Mouse (Mus musculus) small intestine, adult 2 months (tissue): ENCODE data around the gene Usp43. TPM values are rescaled to one million over a fixed set of nuclear protein-coding genes. Genes with fewer than 3 reads are reported as not detected.

Experiments
- H3K27ac ChIP-seq: fragments of 200-500 bp; 2 replicates; pipeline ENCODE4 v1.5.1; 2012; ENCODE audit warnings: low read depth, low read length, control low read depth, inconsistent platforms; ENCODE audit not compliant: insufficient read depth
- H3K27me3 ChIP-seq: fragments of 200-500 bp; 2 replicates; pipeline ENCODE4 v1.6.1; 2012; ENCODE audit warnings: mild to moderate bottlenecking, moderate library complexity, low read length, inconsistent platforms; ENCODE audit not compliant: control insufficient read depth, insufficient read depth
- H3K36me3 ChIP-seq: fragments of 200-500 bp; 2 replicates; pipeline ENCODE4 v1.6.1; 2012; ENCODE audit warnings: mild to moderate bottlenecking, low read length, control low read depth, inconsistent platforms; ENCODE audit not compliant: control insufficient read depth, insufficient read depth
- H3K4me1 ChIP-seq: fragments of 200-500 bp; 2 replicates; pipeline ENCODE4 v1.6.1; 2012; ENCODE audit warnings: low read length, inconsistent platforms, mixed read lengths; ENCODE audit not compliant: control insufficient read depth, insufficient read depth, insufficient read length
- H3K4me3 ChIP-seq: fragments of 200-500 bp; 2 replicates; pipeline ENCODE4 v1.5.1; 2012; ENCODE audit warnings: low read depth, mild to moderate bottlenecking, control low read depth, inconsistent platforms, low read length, moderate library complexity
- CTCF ChIP-seq: fragments of 200-500 bp; IDR thresholded peaks from 2 replicates; pipeline ENCODE4 v1.5.1; 2012; ENCODE audit warnings: low read depth, mild to moderate bottlenecking, control low read depth, inconsistent platforms, low read length, moderate library complexity, mixed read lengths; ENCODE audit not compliant: insufficient replicate concordance, insufficient read length; ENCODE audit errors: extremely low read depth
- POLR2A ChIP-seq: fragments of 200-500 bp; IDR thresholded peaks from 2 replicates; pipeline ENCODE4 v1.6.1; 2012; ENCODE audit warnings: low read depth, mild to moderate bottlenecking, control low read depth, inconsistent platforms, low read length, moderate library complexity
- WGBS: fragments of 180-500 bp; shearing (Covaris S2); methylation state at CpG from one replicate; pipeline ENCODE4 v1.1.7; 2018; 5-methylcytosine and 5-hydroxymethylcytosine counted together
- polyA plus RNA-seq: library from polyadenylated mRNA; depleted of rRNA; stranded (reverse); fragments of >200 nt; gene quantifications from 2 replicates; pipeline ENCODE4 v1.2.3, GENCODE M21; 2012; rRNA removed

Gene Usp43
- polyA plus RNA-seq, result 7.8 and 17.3 TPM in 2 replicates

DNA sequence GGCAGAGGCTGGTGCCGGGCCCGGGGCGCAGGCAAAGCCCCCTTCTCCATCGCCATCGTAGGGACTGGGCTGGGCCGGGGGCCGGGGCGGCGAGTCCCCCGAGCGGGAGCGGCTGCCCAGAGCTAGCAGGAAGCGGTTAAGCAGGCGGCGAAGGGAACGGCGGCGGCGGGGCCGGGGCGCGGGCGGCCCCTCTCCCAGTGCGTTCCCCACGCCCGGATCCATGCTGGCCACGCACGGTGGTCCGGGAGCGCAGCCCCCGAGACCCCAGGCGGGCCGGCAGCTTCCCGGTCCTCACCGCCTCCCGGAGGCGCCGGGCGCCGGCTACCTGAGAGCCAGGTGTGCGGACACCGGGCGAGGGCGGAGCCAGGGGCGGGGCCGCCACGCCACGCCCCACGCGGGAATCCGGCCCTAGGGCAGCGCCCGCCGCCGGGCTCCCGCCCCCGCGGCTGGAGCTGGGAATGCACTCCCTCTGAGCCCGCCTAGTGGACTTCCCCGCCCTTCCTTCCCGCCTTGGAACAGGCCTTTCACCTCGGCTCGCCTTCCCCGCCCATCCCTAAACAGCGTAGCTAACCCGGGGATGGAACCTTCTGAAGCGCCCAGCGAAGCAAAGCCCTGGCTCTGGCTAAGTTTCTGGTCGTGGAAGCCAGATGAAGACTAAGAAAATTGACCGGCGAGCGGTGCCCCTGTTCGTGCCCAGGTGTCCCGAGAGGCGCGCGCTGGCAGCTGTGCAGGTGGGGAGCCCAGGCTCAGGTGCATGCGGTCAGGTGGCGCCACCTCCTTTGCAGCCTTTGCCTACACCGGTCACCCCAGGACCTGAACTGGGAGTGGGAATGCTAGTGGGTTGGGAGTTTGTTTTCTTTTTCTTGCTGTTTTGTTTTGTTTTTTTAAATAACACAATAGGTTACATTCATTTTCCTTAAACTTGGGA, at the start of gene Usp43:
Gene Usp43, minus strand, starts transcription at position 327 of the 928 bp plus-strand sequence.
- no peaks in the 10 kb centered on the region for H3K27me3 ChIP-seq
- 2% methylated on average over 79 of the region's 80 CpGs for WGBS
- H3K4me1 ChIP-seq, result peaks cover 9% of the 10 kb centered on the region
- TF ChIP-seq POLR2A, result peak; percentile 55
- TF ChIP-seq CTCF, result no peak
- H3K4me3 ChIP-seq, result peak within 1 kb of the TSS; percentile 91
- no peaks in the 10 kb centered on the region for H3K36me3 ChIP-seq
- peak within 1 kb of the TSS; percentile 98 for H3K27ac ChIP-seq

DNA sequence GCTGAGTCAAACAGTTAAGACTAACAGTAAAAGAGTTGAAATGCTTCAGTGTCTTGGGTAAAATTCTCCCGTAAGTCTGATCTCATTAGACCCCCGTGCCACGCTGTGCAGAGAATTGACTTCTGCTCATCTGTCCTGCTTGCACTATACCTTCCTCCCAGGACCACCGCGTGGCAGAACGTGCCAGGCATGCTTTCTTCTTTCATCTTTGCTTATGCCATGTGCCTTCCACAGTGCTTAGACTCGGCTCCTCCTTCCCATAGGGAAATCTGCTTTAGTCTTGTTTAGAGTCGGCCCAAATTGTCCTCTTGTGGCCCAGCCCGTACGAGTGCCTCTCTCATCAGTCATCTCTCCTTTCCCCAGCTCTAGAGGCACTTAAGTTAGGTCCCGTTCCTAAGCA, 45.9 kb upstream of the Usp43 start:
- H3K36me3 ChIP-seq, result peaks cover 8% of the 10 kb centered on the region
- TF ChIP-seq CTCF (no peak), POLR2A (no peak)
- no peak overlapping the region for H3K4me3 ChIP-seq
- H3K4me1 ChIP-seq, result 0 out of 2 replicates have a peak, but pooled peaks cover 3% of the 10 kb centered on the region
- H3K27ac ChIP-seq, result no peak overlapping the region
- 73% methylated on average over 11 of the region's 11 CpGs for WGBS
- H3K27me3 ChIP-seq, result no peaks in the 10 kb centered on the region

DNA sequence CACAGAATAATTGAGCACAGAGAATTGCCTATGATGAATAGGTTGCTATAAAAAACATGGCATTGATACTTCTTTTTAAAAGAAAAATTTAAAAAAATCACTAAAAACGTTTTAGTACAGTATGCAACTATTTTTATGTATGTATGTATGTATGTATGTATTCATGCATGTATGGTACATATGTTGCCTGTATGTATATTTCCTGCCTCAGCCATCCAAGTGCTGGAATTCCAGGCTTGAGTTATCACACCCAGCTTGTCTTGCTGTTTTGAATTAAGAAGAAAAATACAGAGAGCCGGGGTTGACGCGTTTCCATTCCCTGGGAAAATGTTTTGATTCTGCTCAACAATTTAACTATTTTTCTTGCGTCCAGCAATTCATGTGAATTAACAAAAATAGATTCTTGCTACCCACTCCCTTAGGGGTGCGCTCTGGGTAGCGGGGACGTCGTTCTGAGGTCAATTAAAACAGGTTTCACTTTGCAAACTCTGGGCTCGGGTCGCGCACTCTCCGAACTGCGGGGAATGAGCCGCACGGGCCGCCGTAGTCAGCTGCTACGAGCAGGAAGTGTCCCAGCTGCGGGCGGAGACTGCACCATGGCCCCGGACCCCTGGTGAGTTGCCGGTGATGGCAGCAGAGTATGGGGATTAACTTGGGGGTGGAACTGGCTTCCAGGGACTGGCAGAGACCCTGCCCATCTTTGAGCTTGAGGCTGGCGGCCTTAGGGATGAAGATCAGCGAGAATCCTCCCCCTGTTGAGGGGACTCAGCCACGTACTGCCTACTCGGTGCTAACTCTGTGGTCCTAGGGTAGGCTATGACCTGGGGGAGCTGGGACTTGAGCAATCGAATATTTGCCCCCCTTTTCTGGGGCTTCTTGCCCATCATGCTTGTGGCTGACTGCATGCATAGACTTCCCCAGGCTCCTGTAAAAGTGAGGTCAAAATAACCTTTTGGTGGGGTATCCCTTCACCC, 44.2 kb upstream of the Usp43 start, which contains the start of gene Stx8:
Gene Stx8, plus strand, starts transcription at position 289 of the 974 bp plus-strand sequence.
- Histone ChIP-seq H3K27ac (no peak within 1 kb of the TSS), H3K4me3 (peak within 1 kb of the TSS; percentile 90), H3K27me3 (no peaks in the 10 kb centered on the region), H3K4me1 (0 out of 2 replicates have a peak, but pooled peaks cover 3% of the 10 kb centered on the region), H3K36me3 (peaks cover 3% of the 10 kb centered on the region; the same call in 1 of the 2 replicates)
- under 1% methylated on average over 28 of the region's 28 CpGs for WGBS
- no peak for TF ChIP-seq CTCF
- peak; percentile 63; the same call in 1 of the 2 replicates for TF ChIP-seq POLR2A

DNA sequence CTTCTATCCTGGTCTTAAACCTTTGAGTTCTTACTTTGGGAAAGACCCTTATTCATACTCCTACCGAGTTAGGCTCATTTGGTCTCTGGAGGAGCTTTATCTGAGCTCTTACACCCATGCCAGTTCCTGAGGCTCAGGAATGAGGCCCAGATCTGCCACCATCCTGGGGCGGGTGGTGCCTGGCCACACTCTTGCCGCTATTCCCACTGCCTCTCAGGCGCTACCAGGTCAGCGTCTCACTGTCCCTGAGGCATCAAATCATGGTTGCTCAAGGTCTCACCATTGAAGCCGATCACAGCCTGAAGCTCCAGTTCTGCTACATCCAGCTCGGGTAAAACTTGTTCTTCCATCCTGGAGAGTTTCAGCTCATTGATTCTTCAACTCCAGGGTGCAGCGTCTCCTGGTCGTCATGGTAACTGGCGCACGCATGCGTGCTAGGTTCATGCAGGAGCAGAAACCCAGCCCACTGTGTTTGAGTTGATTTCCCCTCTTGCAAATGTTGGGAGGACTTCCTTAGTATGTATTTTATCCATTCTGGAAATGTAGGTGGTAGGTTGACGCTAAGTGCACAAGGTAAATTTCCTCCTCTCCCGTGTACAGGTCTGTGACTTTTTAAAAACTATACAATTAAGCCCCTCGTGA, 43.4 kb upstream of the Usp43 start, which contains the start of gene Cfap52:
Gene Cfap52, minus strand, starts transcription at position 410 of the 642 bp plus-strand sequence.
- Histone ChIP-seq H3K4me1 (0 out of 2 replicates have a peak, but pooled peaks cover 3% of the 10 kb centered on the region), H3K4me3 (peak within 1 kb of the TSS; percentile 90), H3K27me3 (no peaks in the 10 kb centered on the region), H3K36me3 (peaks cover 3% of the 10 kb centered on the region; the same call in 1 of the 2 replicates), H3K27ac (no peak within 1 kb of the TSS)
- 4% methylated on average over 15 of the region's 15 CpGs for WGBS
- TF ChIP-seq CTCF (no peak), POLR2A (no peak)

DNA sequence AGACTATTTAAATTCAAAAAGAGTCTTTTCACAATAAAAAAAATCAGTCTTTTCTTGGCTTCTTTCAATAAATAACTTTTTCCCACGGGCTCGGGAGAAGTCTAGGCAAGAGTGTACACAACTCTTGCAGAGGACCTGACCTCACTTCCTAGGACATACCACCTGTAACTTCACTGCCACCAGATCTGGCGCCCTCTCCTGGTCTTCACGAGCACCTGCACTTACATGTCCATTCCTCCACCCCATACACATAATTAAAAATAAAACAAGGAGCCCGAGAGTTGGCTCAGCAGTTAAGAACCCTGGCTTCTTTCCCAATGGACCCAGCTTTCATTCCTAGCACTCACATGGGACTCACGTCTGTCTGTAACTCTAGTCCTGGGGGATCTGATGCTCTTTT, 42.2 kb upstream of the Usp43 start:
- no peak overlapping the region for H3K4me3 ChIP-seq
- no peak overlapping the region for H3K27ac ChIP-seq
- 69% methylated on average over 6 of the region's 6 CpGs for WGBS
- no peaks in the 10 kb centered on the region for H3K27me3 ChIP-seq
- H3K36me3 ChIP-seq, result no peaks in the 10 kb centered on the region
- TF ChIP-seq CTCF, result peak; percentile 40; the same call in 1 of the 2 replicates
- no peak for TF ChIP-seq POLR2A
- H3K4me1 ChIP-seq, result 0 out of 2 replicates have a peak, but pooled peaks cover 3% of the 10 kb centered on the region

DNA sequence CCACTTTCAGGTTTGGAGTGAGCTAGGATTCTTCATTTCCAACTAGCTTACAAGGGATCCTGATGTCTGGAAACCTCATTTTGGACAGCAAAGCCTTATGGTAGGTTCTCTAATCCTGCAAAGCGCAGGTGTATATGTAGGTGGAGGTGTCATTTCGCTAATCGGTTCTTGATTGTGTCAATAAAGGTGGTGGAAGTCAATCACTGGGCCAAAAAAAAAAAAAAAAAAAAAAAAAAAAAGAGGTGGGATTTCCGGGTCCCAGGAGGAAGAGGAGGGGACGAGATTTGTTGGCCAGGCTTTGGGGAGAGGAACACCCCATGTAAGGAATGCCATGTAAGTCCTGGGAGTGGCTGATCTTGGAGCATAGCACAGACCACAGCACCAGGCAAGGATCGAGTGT, 32.5 kb upstream of the Usp43 start:
- TF ChIP-seq POLR2A (no peak), CTCF (no peak)
- Histone ChIP-seq H3K27ac (no peak overlapping the region), H3K36me3 (no peaks in the 10 kb centered on the region), H3K4me1 (no peaks in the 10 kb centered on the region), H3K27me3 (no peaks in the 10 kb centered on the region), H3K4me3 (no peak overlapping the region)
- 78% methylated on average over 6 of the region's 6 CpGs for WGBS
